In the genomic region with DNA sequence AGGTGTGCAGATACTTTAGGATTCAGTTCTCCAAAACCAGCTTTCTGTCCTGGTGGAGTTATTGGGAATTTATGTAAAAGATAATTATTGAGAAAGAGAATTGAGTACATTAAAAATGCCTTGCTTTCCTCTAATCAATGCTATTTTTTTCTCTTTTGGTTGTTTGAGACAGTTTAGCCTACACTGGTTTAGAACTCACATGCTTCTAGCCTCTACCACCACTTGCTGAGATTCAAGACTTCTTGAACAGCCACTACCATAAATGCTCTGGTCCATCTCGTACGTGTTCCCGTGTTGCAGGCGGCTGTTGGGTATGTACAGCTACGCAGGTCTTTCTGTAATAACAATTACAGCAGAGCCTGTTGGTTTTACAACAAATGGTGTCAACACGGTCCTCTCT, we compare ENCODE assay signal across 8 mouse cellular contexts. TPM values are rescaled to one million over a fixed set of nuclear protein-coding genes. Genes with fewer than 3 reads are reported as not detected.
DNase-seq lines count a peak whose midpoint lies in the region; ATAC-seq and TF ChIP-seq lines count a peak whose summit lies in the region.

No protein-coding gene starts in this region.

- no peaks in the 10 kb centered on the region for H3K27me3 ChIP-seq in heart, embryonic 15.5 days
- no peaks in the 10 kb centered on the region for H3K27me3 ChIP-seq in hindbrain, embryonic 12.5 days
- no peaks in the 10 kb centered on the region for H3K27me3 ChIP-seq in midbrain, embryonic 13.5 days

- peak overlapping the region; percentile 95 for H3K4me3 ChIP-seq in heart, embryonic 15.5 days
- H3K4me3 ChIP-seq in bone marrow macrophage, adult 2 months (ENCODE audit: insufficient read depth, low read length), result peak overlapping the region; percentile 78; the same call in 1 of the 2 replicates
- peak overlapping the region; percentile 92 for H3K4me3 ChIP-seq in hindbrain, embryonic 12.5 days
- peak overlapping the region; percentile 94 for H3K4me3 ChIP-seq in midbrain, embryonic 13.5 days (replicated peaks)

- H3K27ac ChIP-seq in heart, embryonic 15.5 days, result peak overlapping the region; percentile 96; the same call in 1 of the 2 replicates
- no peak overlapping the region for H3K27ac ChIP-seq in bone marrow macrophage, adult 2 months (ENCODE audit: insufficient read depth, low read depth, low read length)
- peak overlapping the region; percentile 96; the same call in 1 of the 2 replicates for H3K27ac ChIP-seq in hindbrain, embryonic 12.5 days
- 0 out of 2 replicates have a peak overlapping the region, but pooled peaks have one; percentile 47 for H3K27ac ChIP-seq in midbrain, embryonic 13.5 days

- H3K9ac ChIP-seq in heart, embryonic 15.5 days, result peak overlapping the region; percentile 97
- H3K9ac ChIP-seq in hindbrain, embryonic 12.5 days, result no peak overlapping the region
- H3K9ac ChIP-seq in midbrain, embryonic 13.5 days (replicated peaks), result peak overlapping the region; percentile 96; the same call in 1 of the 2 replicates

- no peaks in the 10 kb centered on the region for H3K9me3 ChIP-seq in heart, embryonic 15.5 days (replicated peaks)
- H3K9me3 ChIP-seq in hindbrain, embryonic 12.5 days (replicated peaks), result no peaks in the 10 kb centered on the region
- no peaks in the 10 kb centered on the region for H3K9me3 ChIP-seq in midbrain, embryonic 13.5 days

- H3K36me3 ChIP-seq in heart, embryonic 15.5 days, result no peaks in the 10 kb centered on the region
- 0 out of 2 replicates have a peak, but pooled peaks cover 4% of the 10 kb centered on the region for H3K36me3 ChIP-seq in hindbrain, embryonic 12.5 days
- H3K36me3 ChIP-seq in midbrain, embryonic 13.5 days, result no peaks in the 10 kb centered on the region

- no peak for TF ChIP-seq CTCF in bone marrow macrophage, adult 2 months (IDR thresholded peaks at IDR 0.05; ENCODE audit: low read depth, low read length)

- peak overlapping the region; percentile 76 for H3K4me2 ChIP-seq in heart, embryonic 15.5 days
- peak overlapping the region; percentile 98 for H3K4me2 ChIP-seq in hindbrain, embryonic 12.5 days (replicated peaks)
- peak overlapping the region; percentile 98 for H3K4me2 ChIP-seq in midbrain, embryonic 13.5 days (replicated peaks)

- ATAC-seq in heart, embryonic 15.5 days (replicated peaks; ENCODE audit: insufficient number of reproducible peaks, insufficient read depth, low FRiP score, low read depth), result no peak
- ATAC-seq in hindbrain, embryonic 12.5 days (ENCODE audit: low FRiP score), result peak; percentile 41
- peak; percentile 19 for ATAC-seq in midbrain, embryonic 13.5 days

- DNase-seq in heart, adult 18-20 months, result no peak
- DNase-seq in urinary bladder, postnatal 25 days (ENCODE audit: low spot score), result no peak
- DNase-seq in urinary bladder, postnatal 4 days (ENCODE audit: low spot score in 2 of 2), result no peak
- no peak for DNase-seq in layer of hippocampus, postnatal 36 days

- no peak for TF ChIP-seq POLR2A in bone marrow macrophage, adult 2 months (IDR thresholded peaks at IDR 0.05; ENCODE audit: borderline replicate concordance, low read depth, low read length)

- 48% methylated on average over 6 of the region's 6 CpGs for WGBS in heart, embryonic 15.5 days
- WGBS in hindbrain, embryonic 12.5 days, result 64% methylated on average over 6 of the region's 6 CpGs
- WGBS in midbrain, embryonic 13.5 days, result 51% methylated on average over 6 of the region's 6 CpGs

- H3K4me1 ChIP-seq in heart, embryonic 15.5 days (replicated peaks), result peaks cover 34% of the 10 kb centered on the region
- peaks cover 23% of the 10 kb centered on the region for H3K4me1 ChIP-seq in bone marrow macrophage, adult 2 months (ENCODE audit: control insufficient read depth, insufficient read depth, low read length)
- peaks cover 34% of the 10 kb centered on the region for H3K4me1 ChIP-seq in hindbrain, embryonic 12.5 days
- peaks cover 40% of the 10 kb centered on the region for H3K4me1 ChIP-seq in midbrain, embryonic 13.5 days (replicated peaks)

RNA-seq across cellular contexts. Expression of gene Abhd17c, which starts 0.7 kb away (rescaled TPM):
- polyA plus RNA-seq in heart, embryonic 15.5 days (2015; fragmentation: Nextera tagmentation; extraction: Ambion mirVana), result 58.4 and 58.7 TPM in 2 replicates
- total RNA-seq in heart, adult 18-20 months (2021), result 10 to 100 TPM; 29.8 to 35.7 TPM
- polyA plus RNA-seq in bone marrow macrophage, adult 2 months (2012; ENCODE audit: insufficient read depth, insufficient read length, missing spikeins), result 27.2 and 30.2 TPM in 2 replicates
- 78.8 and 86.2 TPM in 2 replicates for polyA plus RNA-seq in hindbrain, embryonic 12.5 days (2016; fragmentation: Nextera tagmentation; extraction: Ambion mirVana)
- 15.5 and 22.9 TPM in 2 replicates for polyA plus RNA-seq in midbrain, embryonic 13.5 days (2015; fragmentation: Nextera tagmentation; extraction: Ambion mirVana)
- 10 to 100 TPM; 56.4 to 59.1 TPM for total RNA-seq in layer of hippocampus, postnatal 36 days (2021)
